Mouse (Mus musculus): Measurements from ENCODE around the gene Gm21985. TPM values are rescaled to one million over a fixed set of nuclear protein-coding genes. Genes with fewer than 3 reads are reported as not detected.
"Not testable (repeated sequence)": the region's sequence is repeated elsewhere in the genome, so short reads cannot be mapped to it uniquely, and the experiment has no call there.

The Gm21985 gene
- polyA plus RNA-seq, 1 experiment from 2014 or later, result not detected

- H3K27me3 ChIP-seq (replicated peaks; ENCODE audit: control insufficient read depth, insufficient read depth, low read length), result no peaks in the 10 kb centered on the region
- no peaks in the 10 kb centered on the region for H3K36me3 ChIP-seq (ENCODE audit: control insufficient read depth, insufficient read depth, low read length)
- H3K9me3 ChIP-seq (ENCODE audit: control insufficient read depth, low read length), result no peaks in the 10 kb centered on the region
- no peak overlapping the region for H3K4me3 ChIP-seq (ENCODE audit: low read length)
- no peak for ATAC-seq
- 87% methylated on average over 4 of the region's 4 CpGs for WGBS
- no peak overlapping the region for H3K4me2 ChIP-seq (ENCODE audit: low read depth, low read length)
- H3K9ac ChIP-seq (ENCODE audit: low read depth, low read length), result no peak overlapping the region
- H3K4me1 ChIP-seq (ENCODE audit: control insufficient read depth, insufficient read depth, low read length), result no peaks in the 10 kb centered on the region
- H3K27ac ChIP-seq (ENCODE audit: low read length), result no peak overlapping the region
Measured at GRCm38 (mm10) chr2:112391346-112392000, 125.4 kb downstream of the Gm21985 start.

DNA sequence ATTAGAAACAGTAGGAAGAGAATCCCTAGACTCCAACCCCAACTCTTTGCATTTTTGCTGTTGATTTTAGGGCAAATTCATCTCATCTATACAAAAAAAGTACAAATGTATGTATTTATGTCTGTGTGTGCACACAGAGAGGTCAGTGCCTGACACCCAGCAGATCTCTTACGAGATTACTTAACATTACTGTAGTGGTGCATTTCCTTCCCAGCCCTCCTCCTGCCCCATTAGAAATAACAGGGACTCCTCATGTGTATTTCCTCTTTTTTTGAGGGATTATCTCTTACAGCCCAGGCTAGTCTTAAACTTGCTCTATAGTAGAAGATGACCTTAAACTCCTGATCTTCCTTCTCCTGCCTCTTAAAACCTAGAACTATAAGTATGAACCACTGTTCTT is 126.6 kb downstream of the Gm21985 start:
- no peaks in the 10 kb centered on the region for H3K4me1 ChIP-seq (ENCODE audit: control insufficient read depth, insufficient read depth, low read length)
- no peaks in the 10 kb centered on the region for H3K36me3 ChIP-seq (ENCODE audit: control insufficient read depth, insufficient read depth, low read length)
- no peak overlapping the region for H3K9ac ChIP-seq (ENCODE audit: low read depth, low read length)
- no peaks in the 10 kb centered on the region for H3K9me3 ChIP-seq (ENCODE audit: control insufficient read depth, low read length)
- no peak overlapping the region for H3K4me2 ChIP-seq (ENCODE audit: low read depth, low read length)
- ATAC-seq, result no peak
- WGBS, result 76% methylated on average over 1 of the region's 1 CpGs
- H3K27me3 ChIP-seq (replicated peaks; ENCODE audit: control insufficient read depth, insufficient read depth, low read length), result no peaks in the 10 kb centered on the region
- H3K27ac ChIP-seq (ENCODE audit: low read length), result no peak overlapping the region
- H3K4me3 ChIP-seq (ENCODE audit: low read length), result no peak overlapping the region

DNA sequence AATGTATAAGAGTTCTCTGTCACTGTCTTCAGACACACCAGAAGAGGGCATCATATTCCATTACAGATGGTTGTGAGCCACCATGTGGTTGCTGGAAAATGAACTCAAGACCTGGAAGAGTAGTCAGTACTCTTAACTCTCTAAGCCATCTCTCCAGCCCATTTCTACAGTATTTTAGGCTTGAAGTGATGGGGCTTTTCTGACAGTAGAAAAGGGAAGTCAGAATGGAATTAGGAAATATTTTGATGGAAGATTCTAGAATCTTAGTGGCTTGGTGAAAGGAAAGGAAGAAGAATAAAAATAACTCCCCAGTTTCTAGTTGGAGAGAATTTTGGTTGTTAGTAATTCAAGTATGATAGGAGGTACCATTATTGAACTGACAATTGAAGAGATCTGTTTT is 127.8 kb downstream of the Gm21985 start:
- no peak overlapping the region for H3K4me3 ChIP-seq (ENCODE audit: low read length)
- H3K9me3 ChIP-seq (ENCODE audit: control insufficient read depth, low read length), result no peaks in the 10 kb centered on the region
- no peak overlapping the region for H3K4me2 ChIP-seq (ENCODE audit: low read depth, low read length)
- ATAC-seq, result no peak
- H3K36me3 ChIP-seq (ENCODE audit: control insufficient read depth, insufficient read depth, low read length), result no peaks in the 10 kb centered on the region
- H3K27ac ChIP-seq (ENCODE audit: low read length), result no peak overlapping the region
- no peak overlapping the region for H3K9ac ChIP-seq (ENCODE audit: low read depth, low read length)
- H3K27me3 ChIP-seq (replicated peaks; ENCODE audit: control insufficient read depth, insufficient read depth, low read length), result no peaks in the 10 kb centered on the region
- no peaks in the 10 kb centered on the region for H3K4me1 ChIP-seq (ENCODE audit: control insufficient read depth, insufficient read depth, low read length)

DNA sequence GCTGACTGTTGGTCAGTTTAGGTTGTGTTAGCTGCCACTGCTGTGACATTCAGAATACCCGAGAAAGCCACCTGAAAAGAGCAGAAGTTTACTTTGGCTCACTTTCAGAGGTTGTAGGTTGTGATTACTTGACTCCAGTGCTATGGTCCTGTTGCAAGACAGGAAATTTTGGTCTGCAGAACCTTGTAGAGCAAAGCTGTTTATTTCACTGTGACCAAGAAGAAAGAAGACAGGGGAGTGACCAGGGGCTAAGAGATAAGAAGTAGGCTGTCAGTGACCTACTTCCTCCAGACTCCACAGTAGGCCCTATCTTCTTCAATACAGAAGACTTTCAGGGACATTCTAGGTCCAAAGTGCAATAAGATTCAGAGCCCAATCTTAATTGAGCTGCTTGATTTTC is 130.5 kb downstream of the Gm21985 start:
- Histone ChIP-seq H3K4me1 (ENCODE audit: control insufficient read depth, insufficient read depth, low read length) (no peaks in the 10 kb centered on the region), H3K9ac (ENCODE audit: low read depth, low read length) (no peak overlapping the region), H3K9me3 (ENCODE audit: control insufficient read depth, low read length) (no peaks in the 10 kb centered on the region), H3K36me3 (ENCODE audit: control insufficient read depth, insufficient read depth, low read length) (no peaks in the 10 kb centered on the region), H3K27me3 (replicated peaks; ENCODE audit: control insufficient read depth, insufficient read depth, low read length) (no peaks in the 10 kb centered on the region), H3K27ac (ENCODE audit: low read length) (0 out of 2 replicates have a peak overlapping the region, but pooled peaks have one; percentile 37), H3K4me3 (ENCODE audit: low read length) (no peak overlapping the region), H3K4me2 (ENCODE audit: low read depth, low read length) (no peak overlapping the region)
- peak; percentile 75 for ATAC-seq
- WGBS, result 44% methylated on average over 1 of the region's 1 CpGs

- Histone ChIP-seq H3K27me3 (replicated peaks; ENCODE audit: control insufficient read depth, insufficient read depth, low read length) (no peaks in the 10 kb centered on the region), H3K27ac (ENCODE audit: low read length) (no peak overlapping the region), H3K4me3 (ENCODE audit: low read length) (no peak overlapping the region), H3K4me2 (ENCODE audit: low read depth, low read length) (no peak overlapping the region), H3K4me1 (ENCODE audit: control insufficient read depth, insufficient read depth, low read length) (no peaks in the 10 kb centered on the region), H3K9me3 (ENCODE audit: control insufficient read depth, low read length) (no peaks in the 10 kb centered on the region), H3K36me3 (ENCODE audit: control insufficient read depth, insufficient read depth, low read length) (no peaks in the 10 kb centered on the region), H3K9ac (ENCODE audit: low read depth, low read length) (no peak overlapping the region)
- 78% methylated on average over 3 of the region's 3 CpGs for WGBS
- ATAC-seq, result no peak
Measured at GRCm38 (mm10) chr2:112407030-112407429, 140.9 kb downstream of the Gm21985 start.

GRCm38 (mm10) chr2:112425308-112425707 is 159.2 kb downstream of the Gm21985 start:
- no peak for ATAC-seq
- H3K4me2 ChIP-seq (ENCODE audit: low read depth, low read length), result no peak overlapping the region

GRCm38 (mm10) chr2:112428534-112428933 is 162.4 kb downstream of the Gm21985 start:
- H3K27me3 ChIP-seq (replicated peaks; ENCODE audit: control insufficient read depth, insufficient read depth, low read length); H3K27ac ChIP-seq (ENCODE audit: low read length); H3K9me3 ChIP-seq (ENCODE audit: control insufficient read depth, low read length); H3K9ac ChIP-seq (ENCODE audit: low read depth, low read length); H3K4me3 ChIP-seq (ENCODE audit: low read length); H3K4me2 ChIP-seq (ENCODE audit: low read depth, low read length); H3K36me3 ChIP-seq (ENCODE audit: control insufficient read depth, insufficient read depth, low read length); ATAC-seq; H3K4me1 ChIP-seq (ENCODE audit: control insufficient read depth, insufficient read depth, low read length): not testable (repeated sequence)
- WGBS, result 93% methylated on average over 3 of the region's 3 CpGs

More at GRCm38 (mm10) chr2:112425308-112425707, 159.2 kb downstream of the Gm21985 start:
- Histone ChIP-seq H3K27ac (ENCODE audit: low read length) (no peak overlapping the region), H3K9me3 (ENCODE audit: control insufficient read depth, low read length) (no peaks in the 10 kb centered on the region), H3K4me3 (ENCODE audit: low read length) (no peak overlapping the region), H3K4me1 (ENCODE audit: control insufficient read depth, insufficient read depth, low read length) (no peaks in the 10 kb centered on the region), H3K9ac (ENCODE audit: low read depth, low read length) (no peak overlapping the region), H3K27me3 (replicated peaks; ENCODE audit: control insufficient read depth, insufficient read depth, low read length) (no peaks in the 10 kb centered on the region), H3K36me3 (ENCODE audit: control insufficient read depth, insufficient read depth, low read length) (no peaks in the 10 kb centered on the region)
- WGBS, result 80% methylated on average over 3 of the region's 3 CpGs

DNA sequence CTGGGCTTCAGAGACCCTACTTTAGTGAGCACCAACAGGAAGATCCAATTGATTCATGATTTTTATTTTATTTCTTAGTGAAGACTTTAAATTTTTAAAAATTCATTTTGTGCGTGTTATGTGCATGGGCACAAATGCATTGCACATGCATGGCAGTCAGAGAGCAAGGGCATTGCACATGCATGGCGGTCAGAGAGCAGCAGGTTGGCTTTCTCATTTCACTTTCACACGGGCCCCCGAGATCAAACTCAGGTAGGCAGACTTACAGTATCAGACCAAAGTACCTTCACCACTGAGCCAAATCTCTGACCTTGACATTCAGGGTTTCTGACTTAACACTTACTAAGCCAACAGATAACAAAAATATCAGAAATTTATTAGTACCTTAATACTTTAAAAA is 163.6 kb downstream of the Gm21985 start:
- no peaks in the 10 kb centered on the region for H3K36me3 ChIP-seq (ENCODE audit: control insufficient read depth, insufficient read depth, low read length)
- ATAC-seq, result no peak
- no peaks in the 10 kb centered on the region for H3K27me3 ChIP-seq (replicated peaks; ENCODE audit: control insufficient read depth, insufficient read depth, low read length)
- no peaks in the 10 kb centered on the region for H3K9me3 ChIP-seq (ENCODE audit: control insufficient read depth, low read length)
- H3K4me2 ChIP-seq (ENCODE audit: low read depth, low read length), result no peak overlapping the region
- no peak overlapping the region for H3K27ac ChIP-seq (ENCODE audit: low read length)
- H3K4me3 ChIP-seq (ENCODE audit: low read length), result no peak overlapping the region
- H3K4me1 ChIP-seq (ENCODE audit: control insufficient read depth, insufficient read depth, low read length), result no peaks in the 10 kb centered on the region
- H3K9ac ChIP-seq (ENCODE audit: low read depth, low read length), result no peak overlapping the region
- WGBS, result 86% methylated on average over 4 of the region's 4 CpGs

DNA sequence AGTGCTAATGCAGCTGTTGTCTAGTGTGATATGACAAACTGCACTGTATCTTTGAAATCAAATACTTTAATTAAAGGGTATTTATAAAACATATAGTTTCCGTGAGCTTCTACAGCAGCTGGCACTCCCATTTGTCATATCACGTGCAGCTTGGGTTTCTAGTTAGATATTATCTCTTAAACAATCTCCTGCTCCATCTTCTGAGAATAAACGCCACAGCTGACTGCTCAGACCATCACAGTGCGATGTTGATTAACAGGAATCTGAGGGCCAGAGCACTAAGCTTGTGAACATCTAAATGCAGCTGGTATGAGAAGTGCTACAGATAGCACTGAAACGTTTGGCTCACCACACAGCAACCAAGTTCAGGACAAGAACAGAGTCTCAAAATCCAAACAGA is 164.3 kb downstream of the Gm21985 start:
- H3K9ac ChIP-seq (ENCODE audit: low read depth, low read length), result no peak overlapping the region
- no peak overlapping the region for H3K27ac ChIP-seq (ENCODE audit: low read length)
- H3K4me3 ChIP-seq (ENCODE audit: low read length), result no peak overlapping the region
- no peaks in the 10 kb centered on the region for H3K27me3 ChIP-seq (replicated peaks; ENCODE audit: control insufficient read depth, insufficient read depth, low read length)
- no peak overlapping the region for H3K4me2 ChIP-seq (ENCODE audit: low read depth, low read length)
- no peaks in the 10 kb centered on the region for H3K9me3 ChIP-seq (ENCODE audit: control insufficient read depth, low read length)
- ATAC-seq, result no peak
- no peaks in the 10 kb centered on the region for H3K36me3 ChIP-seq (ENCODE audit: control insufficient read depth, insufficient read depth, low read length)
- WGBS, result 58% methylated on average over 5 of the region's 5 CpGs
- no peaks in the 10 kb centered on the region for H3K4me1 ChIP-seq (ENCODE audit: control insufficient read depth, insufficient read depth, low read length)

DNA sequence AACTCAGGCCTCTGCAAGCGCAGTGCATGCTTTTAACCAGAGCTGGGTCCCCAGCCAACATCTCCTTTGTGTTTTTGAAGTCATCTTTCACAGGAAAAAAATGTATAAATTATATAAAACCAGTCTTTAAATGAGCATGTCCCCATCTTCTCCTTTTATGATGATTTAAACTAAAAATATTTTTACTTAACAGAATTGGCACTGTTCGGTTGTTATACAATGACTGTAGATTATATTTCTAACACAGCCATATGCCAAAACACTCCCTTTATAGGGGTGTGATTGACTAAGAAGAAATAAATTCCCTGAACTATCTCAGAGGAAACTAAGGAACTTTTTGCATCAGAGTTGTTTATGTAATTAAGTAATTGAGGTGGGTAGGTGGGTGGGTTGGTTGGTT is 166.4 kb downstream of the Gm21985 start:
- H3K36me3 ChIP-seq (ENCODE audit: control insufficient read depth, insufficient read depth, low read length), result no peaks in the 10 kb centered on the region
- no peak for ATAC-seq
- no peaks in the 10 kb centered on the region for H3K27me3 ChIP-seq (replicated peaks; ENCODE audit: control insufficient read depth, insufficient read depth, low read length)
- no peak overlapping the region for H3K4me3 ChIP-seq (ENCODE audit: low read length)
- no peaks in the 10 kb centered on the region for H3K9me3 ChIP-seq (ENCODE audit: control insufficient read depth, low read length)
- H3K4me1 ChIP-seq (ENCODE audit: control insufficient read depth, insufficient read depth, low read length), result no peaks in the 10 kb centered on the region
- no peak overlapping the region for H3K9ac ChIP-seq (ENCODE audit: low read depth, low read length)
- no peak overlapping the region for H3K4me2 ChIP-seq (ENCODE audit: low read depth, low read length)
- no peak overlapping the region for H3K27ac ChIP-seq (ENCODE audit: low read length)
- WGBS, result 95% methylated on average over 2 of the region's 2 CpGs
